Mouse (Mus musculus) left cerebral cortex, postnatal 25 days (tissue): ENCODE results near the gene Lacc1. TPM values are rescaled to one million over a fixed set of nuclear protein-coding genes. Genes with fewer than 3 reads are reported as not detected.
"Not testable (repeated sequence)": the region's sequence is repeated elsewhere in the genome, so short reads cannot be mapped to it uniquely, and the experiment has no call there.

Experiments
- DNase-seq, 2 experiments: peaks; one replicate each; pipeline ENCODE4 v3.0.0; 2022; ENCODE audit warnings: low spot score in 2 of 2, mixed read lengths in 1 of 2
- intact Hi-C: fragments of 180-260 bp; cut with DNase I; formaldehyde crosslinking; loops from one replicate; pipeline ENCODE4 v1.15.1; 2025
- total RNA-seq, 2 experiments: library from RNA; stranded (reverse); gene quantifications; 2 replicates each; pipeline ENCODE4 v1.2.3; 2021

Lacc1 gene
- total RNA-seq, 2 experiments from 2014 or later: 3.3 to 4.8 TPM

- intact Hi-C loops, DNase-seq: not testable (repeated sequence)
Observed at GRCm38 (mm10) chr14:76990351-76990750, 46.4 kb downstream of the Lacc1 start.

- DNase-seq: no peak
- intact Hi-C loops: no loop called here
Observed at GRCm38 (mm10) chr14:76981781-76982180, 54.9 kb downstream of the Lacc1 start.

GRCm38 (mm10) chr14:76981176-76981575, 55.5 kb downstream of the Lacc1 start:
- no peak for DNase-seq
- intact Hi-C loops: no loop called here

- intact Hi-C loops: no loop called here
- no peak for DNase-seq
Observed at GRCm38 (mm10) chr14:76979569-76979968, 57.1 kb downstream of the Lacc1 start.

Other genes starting within 250 kb of the Lacc1 start
- under 1 TPM; 0.94 to 0.99 TPM for gene Ccdc122, start 132 bp downstream of the Lacc1 start, total RNA-seq
- 10 to 100 TPM; 57.1 to 60.3 TPM for gene Enox1, start 119.9 kb upstream of the Lacc1 start, total RNA-seq